Mouse (Mus musculus): ENCODE data around the gene Pla2g10. TPM values are rescaled to one million over a fixed set of nuclear protein-coding genes. Genes with fewer than 3 reads are reported as not detected.
A peak's percentile ranks its signal among the peaks of the same experiment; 100 is the strongest.
"Not testable (repeated sequence)": the region's sequence is repeated elsewhere in the genome, so short reads cannot be mapped to it uniquely, and the experiment has no call there.

The Pla2g10 gene
- polyA plus RNA-seq, 1 experiment from 2014 or later, result 0.19 TPM

DNA sequence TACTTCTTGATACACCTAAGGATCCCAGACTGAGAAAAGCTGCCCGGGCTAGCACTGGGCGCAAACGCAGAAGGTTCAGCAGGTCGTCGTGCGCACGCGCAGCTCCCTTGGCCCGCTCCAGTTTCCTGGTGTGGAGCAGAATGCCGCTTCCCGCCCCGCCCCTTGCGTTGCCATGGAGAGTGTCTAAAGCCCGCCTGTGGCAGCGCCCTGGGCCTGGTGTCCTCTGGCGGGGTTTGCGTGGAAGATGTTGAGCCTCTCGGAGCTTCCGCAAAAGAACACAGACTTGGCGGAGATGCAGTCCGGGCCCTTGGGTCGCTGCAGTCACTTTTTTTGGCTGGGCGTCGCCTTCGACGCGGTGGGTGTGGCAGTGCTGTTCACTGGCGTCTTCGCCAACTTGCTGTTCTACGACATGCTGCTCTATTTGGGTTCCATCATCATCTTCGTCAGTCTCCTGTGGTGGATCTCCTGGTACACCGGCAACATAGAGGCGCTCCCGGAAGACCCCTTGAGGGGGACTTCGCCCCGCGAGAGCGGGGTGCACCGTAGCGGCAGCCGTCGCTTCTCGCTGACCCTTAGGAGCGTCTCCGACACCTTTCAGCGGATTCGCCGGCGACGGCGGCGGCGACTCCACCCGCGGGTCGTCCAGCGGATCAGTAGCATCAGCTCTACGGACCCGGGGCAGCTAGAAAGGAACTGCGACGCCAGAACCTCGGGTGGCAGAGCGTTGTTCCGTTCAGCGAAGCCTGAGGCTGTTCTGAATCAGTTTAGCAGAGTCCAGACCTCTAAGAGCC, 23.8 kb upstream of the Pla2g10 start:
- ATAC-seq (ENCODE audit: low FRiP score) (peak; percentile 99), DNase-seq (ENCODE audit: low spot score, missing footprints) (peak; percentile 100)
- WGBS, result under 1% methylated on average over 65 of the region's 65 CpGs
- H3K4me1 ChIP-seq (ENCODE audit: control insufficient read depth, insufficient read depth, low read length), result no peaks in the 10 kb centered on the region; the same call in 1 of the 2 replicates
- H3K27me3 ChIP-seq (ENCODE audit: control insufficient read depth, insufficient read depth, low read length), result no peaks in the 10 kb centered on the region
- H3K9ac ChIP-seq (ENCODE audit: low read length), result peak overlapping the region; percentile 69
- H3K36me3 ChIP-seq (ENCODE audit: control insufficient read depth, insufficient read depth, low read length), result no peaks in the 10 kb centered on the region
- H3K27ac ChIP-seq (ENCODE audit: low read depth, low read length), result no peak overlapping the region
- H3K9me3 ChIP-seq (ENCODE audit: control insufficient read depth, low read length), result no peaks in the 10 kb centered on the region
- peak overlapping the region; percentile 49 for H3K4me3 ChIP-seq (ENCODE audit: low read depth, low read length)
- H3K4me2 ChIP-seq, result peak overlapping the region; percentile 73

GRCm38 (mm10) chr16:13753986-13754385, 23.2 kb upstream of the Pla2g10 start:
- ATAC-seq (ENCODE audit: low FRiP score) (peak; percentile 50), DNase-seq (ENCODE audit: low spot score, missing footprints) (no peak)
- Histone ChIP-seq H3K9me3 (ENCODE audit: control insufficient read depth, low read length) (no peaks in the 10 kb centered on the region), H3K27me3 (ENCODE audit: control insufficient read depth, insufficient read depth, low read length) (no peaks in the 10 kb centered on the region), H3K27ac (ENCODE audit: low read depth, low read length) (no peak overlapping the region), H3K9ac (ENCODE audit: low read length) (no peak overlapping the region), H3K4me2 (peak overlapping the region; percentile 73; the same call in 1 of the 2 replicates), H3K4me3 (ENCODE audit: low read depth, low read length) (peak overlapping the region; percentile 49; the same call in 1 of the 2 replicates), H3K36me3 (ENCODE audit: control insufficient read depth, insufficient read depth, low read length) (no peaks in the 10 kb centered on the region), H3K4me1 (ENCODE audit: control insufficient read depth, insufficient read depth, low read length) (no peaks in the 10 kb centered on the region; the same call in 1 of the 2 replicates)
- 66% methylated on average over 8 of the region's 8 CpGs for WGBS

DNA sequence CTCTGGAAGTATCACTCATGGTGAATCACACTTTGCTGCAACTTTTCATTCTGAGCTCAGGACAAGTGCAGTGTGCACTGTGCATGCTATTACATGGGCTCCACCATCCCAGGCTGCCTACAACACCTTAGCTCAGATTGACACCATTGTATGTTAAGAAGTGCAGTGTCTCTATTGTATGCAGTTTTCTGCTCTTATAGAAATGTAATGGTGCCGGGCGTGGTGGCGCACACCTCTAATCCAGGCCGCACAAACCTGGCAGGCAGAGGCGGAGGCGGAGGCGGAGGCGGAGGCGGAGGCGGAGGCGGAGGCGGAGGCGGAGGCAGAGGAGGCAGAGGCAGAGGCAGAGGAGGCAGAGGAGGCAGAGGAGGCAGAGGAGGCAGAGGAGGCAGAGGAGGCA, 19.8 kb upstream of the Pla2g10 start:
- Histone ChIP-seq H3K9ac (ENCODE audit: low read length) (no peak overlapping the region), H3K9me3 (ENCODE audit: control insufficient read depth, low read length) (no peaks in the 10 kb centered on the region), H3K27ac (ENCODE audit: low read depth, low read length) (no peak overlapping the region), H3K4me2 (no peak overlapping the region), H3K4me1 (ENCODE audit: control insufficient read depth, insufficient read depth, low read length) (no peaks in the 10 kb centered on the region; the same call in 1 of the 2 replicates), H3K36me3 (ENCODE audit: control insufficient read depth, insufficient read depth, low read length) (no peaks in the 10 kb centered on the region), H3K27me3 (ENCODE audit: control insufficient read depth, insufficient read depth, low read length) (no peaks in the 10 kb centered on the region), H3K4me3 (ENCODE audit: low read depth, low read length) (no peak overlapping the region)
- whole genome bisulfite sequencing, result 88% methylated on average over 13 of the region's 13 CpGs
- ATAC-seq (ENCODE audit: low FRiP score), result no peak
- no peak for DNase-seq (ENCODE audit: low spot score, missing footprints)

DNA sequence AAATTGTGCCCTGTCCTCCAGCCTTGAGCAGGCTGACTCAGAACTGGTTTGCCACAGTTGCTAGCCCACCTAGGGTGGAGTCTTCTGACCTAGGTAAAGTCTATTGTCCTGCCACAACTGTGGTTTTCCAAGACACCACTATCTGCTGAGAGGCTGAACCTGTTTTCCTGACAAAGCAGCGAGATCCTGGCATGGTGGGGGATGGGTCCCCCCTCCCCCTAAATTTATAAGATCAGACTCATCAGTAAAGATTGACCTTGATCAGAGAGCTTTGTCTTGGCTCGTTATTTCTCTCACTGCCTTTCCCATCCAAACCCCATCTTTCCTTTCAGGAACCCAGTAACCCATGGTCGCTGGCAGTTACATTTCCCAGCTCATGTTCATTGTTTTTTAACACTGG, 19.2 kb upstream of the Pla2g10 start:
- no peak overlapping the region for H3K4me3 ChIP-seq (ENCODE audit: low read depth, low read length)
- no peaks in the 10 kb centered on the region for H3K9me3 ChIP-seq (ENCODE audit: control insufficient read depth, low read length)
- 44% methylated on average over 3 of the region's 3 CpGs for WGBS
- H3K27me3 ChIP-seq (ENCODE audit: control insufficient read depth, insufficient read depth, low read length), result no peaks in the 10 kb centered on the region
- H3K4me1 ChIP-seq (ENCODE audit: control insufficient read depth, insufficient read depth, low read length), result no peaks in the 10 kb centered on the region; the same call in 1 of the 2 replicates
- no peaks in the 10 kb centered on the region for H3K36me3 ChIP-seq (ENCODE audit: control insufficient read depth, insufficient read depth, low read length)
- DNase-seq (ENCODE audit: low spot score, missing footprints) (no peak), ATAC-seq (ENCODE audit: low FRiP score) (no peak)
- H3K9ac ChIP-seq (ENCODE audit: low read length), result no peak overlapping the region
- no peak overlapping the region for H3K27ac ChIP-seq (ENCODE audit: low read depth, low read length)
- H3K4me2 ChIP-seq, result no peak overlapping the region

DNA sequence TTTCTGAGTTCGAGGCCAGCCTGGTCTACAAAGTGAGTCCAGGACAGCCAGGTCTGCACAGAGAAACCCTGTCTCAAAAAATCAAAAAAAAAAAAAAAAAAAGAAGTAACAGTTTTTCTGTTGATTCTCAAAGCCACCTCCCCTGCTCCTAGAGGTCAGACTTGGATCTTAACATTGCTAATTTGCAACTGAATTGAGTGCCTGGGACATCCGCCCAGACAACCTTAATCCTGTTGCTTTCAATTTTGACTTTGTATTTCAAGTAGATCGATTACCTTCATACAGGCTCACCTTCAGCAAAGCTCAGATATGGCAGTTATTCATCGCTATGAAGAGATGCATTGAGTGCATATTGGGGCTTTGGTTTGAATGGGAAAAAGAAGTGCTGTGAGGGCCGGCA, 18.5 kb upstream of the Pla2g10 start:
- no peak for DNase-seq (ENCODE audit: low spot score, missing footprints)
- H3K9me3 ChIP-seq (ENCODE audit: control insufficient read depth, low read length), result no peaks in the 10 kb centered on the region
- no peak for ATAC-seq (ENCODE audit: low FRiP score)
- H3K4me3 ChIP-seq (ENCODE audit: low read depth, low read length), result no peak overlapping the region
- WGBS, result 39% methylated on average over 5 of the region's 5 CpGs
- no peak overlapping the region for H3K27ac ChIP-seq (ENCODE audit: low read depth, low read length)
- H3K4me1 ChIP-seq (ENCODE audit: control insufficient read depth, insufficient read depth, low read length), result no peaks in the 10 kb centered on the region
- H3K9ac ChIP-seq (ENCODE audit: low read length), result no peak overlapping the region
- H3K27me3 ChIP-seq (ENCODE audit: control insufficient read depth, insufficient read depth, low read length), result no peaks in the 10 kb centered on the region
- H3K4me2 ChIP-seq, result no peak overlapping the region
- no peaks in the 10 kb centered on the region for H3K36me3 ChIP-seq (ENCODE audit: control insufficient read depth, insufficient read depth, low read length)

DNA sequence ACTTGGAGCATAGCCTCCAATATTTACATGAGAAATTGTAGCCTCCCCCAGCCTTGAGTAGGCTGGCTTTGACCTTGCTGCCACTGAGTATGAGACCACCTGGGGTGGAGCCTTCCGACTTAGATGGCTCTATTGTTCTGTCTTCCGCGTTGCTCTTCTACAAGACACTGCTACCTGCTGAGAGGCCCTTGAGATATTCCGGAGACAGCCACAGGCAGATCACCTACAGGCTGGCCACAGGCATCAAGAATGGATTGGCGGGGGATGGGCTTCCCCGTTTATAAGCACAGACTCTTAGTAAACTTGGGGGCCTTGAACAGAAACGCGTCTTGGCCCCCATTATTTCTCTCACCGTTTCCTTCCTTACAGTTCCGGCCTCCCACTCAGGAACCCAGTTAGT, 18.0 kb upstream of the Pla2g10 start:
- 13% methylated on average over 10 of the region's 10 CpGs for WGBS
- not testable (repeated sequence) for H3K36me3 ChIP-seq (ENCODE audit: control insufficient read depth, insufficient read depth, low read length); H3K4me2 ChIP-seq; DNase-seq (ENCODE audit: low spot score, missing footprints); H3K9ac ChIP-seq (ENCODE audit: low read length); H3K27me3 ChIP-seq (ENCODE audit: control insufficient read depth, insufficient read depth, low read length); ATAC-seq (ENCODE audit: low FRiP score); H3K4me1 ChIP-seq (ENCODE audit: control insufficient read depth, insufficient read depth, low read length); H3K27ac ChIP-seq (ENCODE audit: low read depth, low read length); H3K4me3 ChIP-seq (ENCODE audit: low read depth, low read length); H3K9me3 ChIP-seq (ENCODE audit: control insufficient read depth, low read length)

DNA sequence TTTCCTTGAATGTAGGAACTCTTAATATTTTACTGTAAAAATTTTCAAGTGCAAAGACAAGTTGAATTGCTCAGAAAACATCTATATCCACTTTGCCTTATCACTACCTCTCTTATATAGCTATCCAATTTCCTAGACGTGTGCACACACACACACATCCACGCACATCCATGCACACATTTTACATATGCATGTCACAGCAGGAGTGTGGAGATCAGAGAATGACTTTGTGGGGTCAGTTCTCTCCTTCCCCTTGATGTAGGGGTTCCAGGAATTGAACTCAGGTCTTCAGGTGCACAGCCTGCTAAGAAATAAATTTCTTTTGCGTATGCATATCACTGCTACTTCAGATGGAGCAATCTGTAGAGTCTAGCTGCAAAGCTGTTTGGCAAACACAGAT, 17.3 kb upstream of the Pla2g10 start:
- Histone ChIP-seq H3K36me3 (ENCODE audit: control insufficient read depth, insufficient read depth, low read length) (no peaks in the 10 kb centered on the region), H3K4me3 (ENCODE audit: low read depth, low read length) (no peak overlapping the region), H3K27ac (ENCODE audit: low read depth, low read length) (no peak overlapping the region), H3K9me3 (ENCODE audit: control insufficient read depth, low read length) (no peaks in the 10 kb centered on the region), H3K9ac (ENCODE audit: low read length) (no peak overlapping the region), H3K27me3 (ENCODE audit: control insufficient read depth, insufficient read depth, low read length) (no peaks in the 10 kb centered on the region), H3K4me2 (no peak overlapping the region), H3K4me1 (ENCODE audit: control insufficient read depth, insufficient read depth, low read length) (no peaks in the 10 kb centered on the region)
- no peak for ATAC-seq (ENCODE audit: low FRiP score)
- DNase-seq (ENCODE audit: low spot score, missing footprints), result no peak
- WGBS, result 62% methylated on average over 3 of the region's 3 CpGs

DNA sequence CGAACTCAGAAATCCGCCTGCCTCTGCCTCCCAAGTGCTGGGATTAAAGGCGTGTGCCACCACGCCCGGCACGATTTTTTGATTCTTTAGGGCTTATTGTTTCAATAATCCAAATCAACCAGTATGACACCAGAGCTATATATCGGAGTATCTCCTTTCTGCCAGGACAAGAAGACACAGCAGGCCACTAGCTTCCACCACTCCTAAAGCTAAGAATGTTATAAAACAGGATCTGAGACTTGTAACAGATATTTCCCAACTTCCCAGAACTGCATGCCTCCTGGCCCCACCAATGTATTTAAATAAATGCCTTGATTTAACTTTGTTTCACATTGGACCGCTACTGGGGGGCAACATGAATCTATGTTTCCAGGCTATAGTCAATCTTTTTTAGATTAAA, 16.9 kb upstream of the Pla2g10 start:
- Histone ChIP-seq H3K27me3 (ENCODE audit: control insufficient read depth, insufficient read depth, low read length) (no peaks in the 10 kb centered on the region), H3K9me3 (ENCODE audit: control insufficient read depth, low read length) (no peaks in the 10 kb centered on the region), H3K9ac (ENCODE audit: low read length) (no peak overlapping the region), H3K27ac (ENCODE audit: low read depth, low read length) (no peak overlapping the region), H3K4me1 (ENCODE audit: control insufficient read depth, insufficient read depth, low read length) (no peaks in the 10 kb centered on the region), H3K36me3 (ENCODE audit: control insufficient read depth, insufficient read depth, low read length) (no peaks in the 10 kb centered on the region), H3K4me3 (ENCODE audit: low read depth, low read length) (no peak overlapping the region), H3K4me2 (no peak overlapping the region)
- ATAC-seq (ENCODE audit: low FRiP score) (no peak), DNase-seq (ENCODE audit: low spot score, missing footprints) (no peak)
- 93% methylated on average over 8 of the region's 8 CpGs for WGBS

DNA sequence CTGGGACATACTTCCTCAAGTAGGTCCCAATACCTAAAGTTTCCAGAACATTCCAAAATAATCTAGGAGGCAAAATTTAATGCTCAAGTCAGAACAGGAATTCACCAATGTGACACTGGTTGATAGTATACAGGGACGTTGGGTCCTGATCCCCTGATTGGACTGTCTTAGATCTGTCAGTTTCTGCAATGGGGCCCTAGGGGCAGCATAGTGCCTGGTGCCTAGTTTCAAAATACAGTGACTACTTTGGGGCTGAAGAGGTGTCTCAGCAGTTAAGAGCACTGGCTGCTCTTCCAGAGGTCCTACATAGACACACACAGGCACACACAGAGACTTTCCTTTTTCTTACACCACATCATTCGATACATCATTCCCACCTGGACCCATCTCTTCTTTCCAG, 10.1 kb upstream of the Pla2g10 start:
- ATAC-seq (ENCODE audit: low FRiP score), result no peak
- no peaks in the 10 kb centered on the region for H3K4me1 ChIP-seq (ENCODE audit: control insufficient read depth, insufficient read depth, low read length)
- H3K27ac ChIP-seq (ENCODE audit: low read depth, low read length), result no peak overlapping the region
- DNase-seq (ENCODE audit: low spot score, missing footprints), result no peak
- no peak overlapping the region for H3K4me2 ChIP-seq
- H3K27me3 ChIP-seq (ENCODE audit: control insufficient read depth, insufficient read depth, low read length), result no peaks in the 10 kb centered on the region
- no peaks in the 10 kb centered on the region for H3K36me3 ChIP-seq (ENCODE audit: control insufficient read depth, insufficient read depth, low read length)
- no peaks in the 10 kb centered on the region for H3K9me3 ChIP-seq (ENCODE audit: control insufficient read depth, low read length)
- no peak overlapping the region for H3K9ac ChIP-seq (ENCODE audit: low read length)
- H3K4me3 ChIP-seq (ENCODE audit: low read depth, low read length), result no peak overlapping the region
- WGBS, result 69% methylated on average over 2 of the region's 2 CpGs

Data from midbrain, embryonic 11.5 days (tissue).